Mouse (Mus musculus) cortical plate, adult 2 months (tissue): Measurements from ENCODE around the gene Hmgn1.

ENCODE experiments used
- CTCF ChIP-seq: fragments of 200-500 bp; IDR thresholded peaks from 2 replicates; pipeline ENCODE4 v1.5.1; 2011; ENCODE audit warnings: mild to moderate bottlenecking, control low read depth, low read length; ENCODE audit not compliant: insufficient read depth; ENCODE audit errors: extremely low read depth
- POLR2A ChIP-seq: fragments of 200-500 bp; IDR thresholded peaks from 2 replicates; pipeline ENCODE4 v1.6.1; 2011; ENCODE audit warnings: mild to moderate bottlenecking, low read length, control low read depth; ENCODE audit not compliant: insufficient read depth; ENCODE audit errors: extremely low read depth

GRCm38 (mm10) chr16:96159091-96159731 is 31.7 kb upstream of the Hmgn1 start:
- TF ChIP-seq CTCF (no peak), POLR2A (no peak)
